Mouse (Mus musculus) embryonic facial prominence, embryonic 11.5 days (tissue): ENCODE measurements around the gene Fgf12. TPM values are rescaled to one million over a fixed set of nuclear protein-coding genes. Genes with fewer than 3 reads are reported as not detected.

Experiments used
- ATAC-seq: fragments of 200-750 bp; cut with Nextera tagmentation; replicated peaks from 2 replicates; pipeline ENCODE4 v1.8.0; 2017; ENCODE audit warnings: low read depth; ENCODE audit not compliant: insufficient number of reproducible peaks, low FRiP score, low TSS enrichment
- DNase-seq: peaks from one replicate; pipeline ENCODE4 v3.0.0-alpha.2; 2015; ENCODE audit warnings: low spot score
- H3K27ac ChIP-seq: fragments of 300-500 bp; sonication (generic); replicated peaks from 2 replicates; pipeline ENCODE4 v1.5.1; 2014; ENCODE audit warnings: mild to moderate bottlenecking, low read depth, low read length, control low read depth
- H3K27me3 ChIP-seq: fragments of 300-500 bp; sonication (generic); 2 replicates; pipeline ENCODE4 v1.6.1; 2014; ENCODE audit warnings: mild to moderate bottlenecking, low read length, moderate library complexity, mixed read lengths; ENCODE audit not compliant: control insufficient read depth, insufficient read depth
- H3K36me3 ChIP-seq: fragments of 300-500 bp; sonication (generic); replicated peaks from 2 replicates; pipeline ENCODE4 v1.6.1; 2014; ENCODE audit warnings: low read depth, mild to moderate bottlenecking, low read length, moderate library complexity, mixed read lengths; ENCODE audit not compliant: control insufficient read depth, insufficient read depth
- H3K4me1 ChIP-seq: fragments of 300-500 bp; sonication (generic); 2 replicates; pipeline ENCODE4 v1.6.1; 2014; ENCODE audit warnings: low read length, mixed read lengths; ENCODE audit not compliant: control insufficient read depth, insufficient read depth
- H3K4me2 ChIP-seq: fragments of 300-500 bp; sonication (generic); 2 replicates; pipeline ENCODE4 v1.6.1; 2014; ENCODE audit warnings: low read depth, mild to moderate bottlenecking, control low read depth, low read length, moderate library complexity
- H3K4me3 ChIP-seq: fragments of 300-500 bp; sonication (generic); 2 replicates; pipeline ENCODE4 v1.5.1; 2014; ENCODE audit warnings: low read depth, low read length, control low read depth
- H3K9ac ChIP-seq: fragments of 300-500 bp; sonication (generic); replicated peaks from 2 replicates; pipeline ENCODE4 v1.6.1; 2014; ENCODE audit warnings: mild to moderate bottlenecking, control low read depth, low read length
- H3K9me3 ChIP-seq: fragments of 300-500 bp; sonication (generic); replicated peaks from 2 replicates; pipeline ENCODE4 v1.6.1; 2016; ENCODE audit warnings: mild to moderate bottlenecking, low read length, inconsistent platforms, mixed read lengths; ENCODE audit not compliant: control insufficient read depth
- WGBS: fragments of 180-500 bp; shearing (Covaris S2); extraction: QIAGEN DNeasy Blood & Tissue Kit; methylation state at CpG from one replicate; pipeline ENCODE4 v1.1.7; 2014; 5-methylcytosine and 5-hydroxymethylcytosine counted together
- polyA plus RNA-seq: library from polyadenylated mRNA; unstranded; fragments of >200 nt; fragmentation: Nextera tagmentation; extraction: Ambion mirVana; gene quantifications from 2 replicates; pipeline ENCODE4 v1.2.1, GENCODE M21; 2014

Gene Fgf12
- polyA plus RNA-seq, 1 experiment from 2014 or later: 3.4 TPM

DNA sequence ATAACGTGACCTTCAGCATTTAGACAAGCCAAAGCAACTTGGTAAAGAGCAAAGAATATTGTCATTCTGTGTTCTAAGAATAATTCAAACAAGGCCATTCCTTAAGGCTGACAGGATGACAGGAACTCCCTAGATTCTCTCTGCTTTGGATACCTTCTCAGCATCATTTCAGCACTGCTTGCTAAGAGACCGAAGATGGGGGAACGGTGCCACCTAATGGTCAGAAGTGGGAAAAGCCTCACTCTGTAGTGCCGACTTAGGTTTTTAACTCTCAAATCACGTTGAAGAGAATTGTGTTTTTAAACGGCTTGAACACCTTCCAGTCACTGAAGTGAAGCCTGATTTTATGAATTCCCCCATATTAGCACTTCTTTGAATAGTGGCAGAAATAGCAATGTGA lies 262.4 kb downstream of the Fgf12 start:
- Histone ChIP-seq H3K4me1 (no peaks in the 10 kb centered on the region), H3K9me3 (no peaks in the 10 kb centered on the region), H3K9ac (no peak overlapping the region), H3K27me3 (no peaks in the 10 kb centered on the region), H3K4me2 (no peak overlapping the region), H3K36me3 (no peaks in the 10 kb centered on the region), H3K27ac (no peak overlapping the region), H3K4me3 (no peak overlapping the region)
- 13% methylated on average over 6 of the region's 6 CpGs for WGBS
- peak; percentile 84 for DNase-seq
- ATAC-seq: 0 out of 2 replicates have a peak, but pooled peaks have one; percentile 59

DNA sequence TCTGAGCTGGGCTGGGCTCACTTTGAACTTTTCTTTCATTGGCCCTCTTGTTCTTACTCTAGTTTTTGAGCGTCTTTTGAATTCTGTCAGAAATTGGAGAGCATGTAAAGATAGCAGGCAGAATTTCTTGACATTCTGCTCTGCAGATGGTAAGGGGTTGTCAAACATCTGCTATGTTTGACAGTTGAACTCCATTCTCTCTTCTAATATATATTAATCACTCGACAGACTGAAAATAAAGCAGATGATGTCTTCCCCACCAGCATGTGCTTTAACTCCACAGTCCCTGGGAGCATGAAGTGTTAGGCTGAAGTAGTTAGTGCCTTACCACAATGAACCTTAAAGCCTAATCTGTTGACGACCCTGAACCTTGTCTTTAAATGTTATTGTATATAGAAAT lies 267.9 kb downstream of the Fgf12 start:
- Histone ChIP-seq H3K27ac (no peak overlapping the region), H3K4me3 (no peak overlapping the region), H3K9ac (no peak overlapping the region), H3K4me2 (no peak overlapping the region), H3K4me1 (no peaks in the 10 kb centered on the region), H3K36me3 (no peaks in the 10 kb centered on the region), H3K9me3 (no peaks in the 10 kb centered on the region), H3K27me3 (no peaks in the 10 kb centered on the region)
- 69% methylated on average over 3 of the region's 3 CpGs for WGBS
- ATAC-seq (no peak), DNase-seq (no peak)

DNA sequence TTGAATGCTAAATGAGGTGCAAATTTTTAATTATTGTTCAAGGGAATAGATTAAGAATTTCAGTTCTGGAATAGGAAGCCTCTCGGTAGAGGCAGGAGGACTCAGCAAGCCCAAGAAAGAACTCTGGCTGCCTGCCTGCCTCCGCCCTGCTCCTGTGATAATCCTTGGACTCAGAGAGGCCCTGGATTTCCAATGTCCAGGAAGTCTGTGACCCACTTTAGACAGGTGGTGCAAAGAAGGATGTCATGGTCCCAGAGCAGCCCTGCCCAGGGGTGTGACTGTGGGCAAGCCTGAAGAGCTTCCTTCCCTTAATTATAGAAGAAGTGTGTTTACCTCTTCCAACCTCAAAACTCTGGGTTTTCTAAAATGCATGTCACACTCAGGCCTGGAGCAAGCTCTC lies 273.8 kb downstream of the Fgf12 start:
- Histone ChIP-seq H3K27me3 (no peaks in the 10 kb centered on the region), H3K9ac (no peak overlapping the region), H3K36me3 (no peaks in the 10 kb centered on the region), H3K9me3 (no peaks in the 10 kb centered on the region), H3K4me2 (no peak overlapping the region), H3K4me1 (no peaks in the 10 kb centered on the region), H3K27ac (no peak overlapping the region), H3K4me3 (no peak overlapping the region)
- WGBS: 91% methylated on average over 2 of the region's 2 CpGs
- ATAC-seq (no peak), DNase-seq (no peak)

DNA sequence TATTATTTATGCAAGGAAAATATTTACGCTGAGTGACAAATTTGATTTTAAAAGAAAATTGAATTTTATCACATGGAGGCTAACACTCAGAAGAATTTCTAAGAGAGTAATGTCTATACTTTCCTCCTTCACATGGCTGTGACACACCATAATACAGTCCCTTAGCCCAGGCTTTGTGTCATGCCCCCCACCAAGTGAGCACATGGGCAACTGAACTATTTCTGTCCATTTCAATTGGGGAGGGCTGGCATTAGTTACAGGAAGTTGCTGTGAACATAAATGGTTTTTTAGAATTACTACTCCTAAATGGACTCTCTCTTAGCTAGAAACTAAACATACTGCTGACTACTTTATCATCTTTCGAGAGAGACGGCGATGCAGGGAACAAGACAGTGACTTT lies 276.2 kb downstream of the Fgf12 start:
- Histone ChIP-seq H3K9me3 (no peaks in the 10 kb centered on the region), H3K27me3 (no peaks in the 10 kb centered on the region), H3K36me3 (no peaks in the 10 kb centered on the region), H3K4me3 (no peak overlapping the region), H3K4me1 (no peaks in the 10 kb centered on the region), H3K4me2 (no peak overlapping the region), H3K9ac (no peak overlapping the region), H3K27ac (no peak overlapping the region)
- DNase-seq (no peak), ATAC-seq (no peak)
- 97% methylated on average over 4 of the region's 4 CpGs for WGBS

GRCm38 (mm10) chr16:28475553-28475952 lies 277.3 kb downstream of the Fgf12 start:
- Histone ChIP-seq H3K9me3 (no peaks in the 10 kb centered on the region), H3K9ac (no peak overlapping the region), H3K4me1 (no peaks in the 10 kb centered on the region), H3K4me2 (no peak overlapping the region), H3K36me3 (no peaks in the 10 kb centered on the region), H3K27ac (no peak overlapping the region), H3K4me3 (no peak overlapping the region), H3K27me3 (no peaks in the 10 kb centered on the region)
- DNase-seq: no peak
- WGBS: 68% methylated on average over 1 of the region's 1 CpGs
- no peak for ATAC-seq

DNA sequence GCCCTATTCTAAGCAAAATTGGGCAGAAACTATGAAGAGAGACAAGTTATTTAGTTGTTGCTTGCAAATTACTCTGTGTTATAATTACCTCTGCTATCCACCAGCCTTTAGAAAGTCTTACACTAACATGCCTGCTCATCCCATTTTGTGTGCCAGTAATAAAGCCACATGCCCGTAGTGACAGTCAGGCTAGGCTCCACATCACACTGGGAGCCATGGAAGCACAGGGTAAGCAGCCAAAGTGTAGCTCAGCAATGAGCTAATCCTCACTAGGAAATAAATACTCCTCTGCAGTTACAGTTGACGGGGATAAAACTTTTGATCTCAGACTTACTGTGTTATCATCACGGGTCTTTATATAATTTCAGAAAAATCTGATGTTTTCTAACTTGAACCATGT lies 298.0 kb downstream of the Fgf12 start:
- WGBS: 81% methylated on average over 3 of the region's 3 CpGs
- no peaks in the 10 kb centered on the region for H3K36me3 ChIP-seq
- DNase-seq: no peak
- no peaks in the 10 kb centered on the region for H3K9me3 ChIP-seq
- H3K4me2 ChIP-seq: no peak overlapping the region
- no peak overlapping the region for H3K9ac ChIP-seq
- no peak for ATAC-seq
- no peak overlapping the region for H3K27ac ChIP-seq
- H3K4me3 ChIP-seq: no peak overlapping the region
- no peaks in the 10 kb centered on the region for H3K27me3 ChIP-seq
- H3K4me1 ChIP-seq: no peaks in the 10 kb centered on the region

DNA sequence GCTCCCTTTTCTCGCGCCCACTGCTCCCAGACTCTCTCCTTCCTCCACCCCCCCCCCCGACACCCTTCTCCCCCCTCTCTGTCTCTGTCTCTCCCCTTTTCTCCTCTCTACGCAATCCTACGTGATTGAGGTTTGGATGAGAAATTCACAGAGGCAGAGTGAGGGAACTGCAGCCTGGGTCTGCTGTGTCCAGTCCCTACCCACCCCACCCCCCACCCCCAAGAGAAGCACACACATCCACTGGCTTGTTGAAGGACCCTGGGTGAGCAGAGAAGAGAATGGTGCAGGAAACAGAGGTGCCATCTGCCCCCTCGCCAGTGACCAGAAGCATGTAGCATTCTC lies 305.8 kb downstream of the Fgf12 start:
- H3K4me1 ChIP-seq: no peaks in the 10 kb centered on the region
- peak overlapping the region; percentile 100 for H3K4me2 ChIP-seq
- H3K27me3 ChIP-seq: peaks cover 30% of the 10 kb centered on the region
- 0% methylated on average over 3 of the region's 6 CpGs for WGBS
- H3K36me3 ChIP-seq: no peaks in the 10 kb centered on the region
- peak overlapping the region; percentile 58; the same call in 1 of the 2 replicates for H3K9ac ChIP-seq
- DNase-seq (peak; percentile 13), ATAC-seq (peak; percentile 7; the same call in 1 of the 2 replicates)
- H3K9me3 ChIP-seq: no peaks in the 10 kb centered on the region
- no peak overlapping the region for H3K27ac ChIP-seq
- H3K4me3 ChIP-seq: peak overlapping the region; percentile 67

DNA sequence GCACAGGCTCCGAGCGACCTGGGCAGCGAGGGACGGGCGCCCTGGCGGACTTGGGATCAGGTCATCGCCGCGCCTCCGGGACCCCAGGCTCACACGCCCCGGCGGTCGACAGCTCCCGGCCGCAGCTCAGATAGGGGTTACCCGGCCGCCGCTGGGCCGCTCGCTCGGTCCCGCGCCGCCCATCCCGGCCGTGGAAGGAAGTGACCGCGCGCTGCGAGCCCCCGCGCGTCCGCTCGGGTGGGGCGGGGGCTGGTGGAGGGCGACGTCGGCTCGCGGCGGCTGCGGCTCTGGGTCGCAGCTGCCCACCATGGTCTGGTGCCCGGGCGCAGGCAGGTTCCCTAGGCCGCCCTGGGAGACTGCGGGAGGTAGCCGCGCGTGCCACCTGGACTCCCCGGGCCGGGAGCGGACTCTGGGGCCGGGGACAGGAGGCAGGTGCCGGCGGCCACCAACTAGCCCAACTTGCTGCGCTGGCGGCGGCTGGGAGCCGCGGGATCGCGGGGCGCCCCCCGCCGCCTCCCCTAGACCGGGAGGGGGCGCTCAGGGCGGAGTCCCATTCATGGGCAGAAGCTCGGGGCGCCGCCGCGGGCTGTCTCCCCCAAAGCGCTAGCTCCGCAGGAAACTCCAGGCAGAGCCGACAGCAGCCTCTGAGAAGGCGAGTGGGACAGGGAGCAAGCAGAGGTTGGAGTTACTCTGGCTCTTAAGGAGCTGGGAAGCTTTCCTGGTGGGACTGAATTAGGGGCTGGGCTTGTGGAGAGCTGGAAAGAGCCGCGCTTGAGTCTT lies 306.3 kb downstream of the Fgf12 start:
- H3K4me1 ChIP-seq: no peaks in the 10 kb centered on the region
- H3K9ac ChIP-seq: peak overlapping the region; percentile 58
- no peaks in the 10 kb centered on the region for H3K9me3 ChIP-seq
- H3K27me3 ChIP-seq: peaks cover 30% of the 10 kb centered on the region
- ATAC-seq (peak; percentile 78), DNase-seq (peak; percentile 45)
- H3K36me3 ChIP-seq: no peaks in the 10 kb centered on the region
- H3K4me2 ChIP-seq: peak overlapping the region; percentile 100
- no peak overlapping the region for H3K27ac ChIP-seq
- under 1% methylated on average over 45 of the region's 82 CpGs for WGBS
- H3K4me3 ChIP-seq: peak overlapping the region; percentile 67
